Mouse (Mus musculus) heart, embryonic 15.5 days (tissue): Measurements from ENCODE around the gene Colq. TPM values are rescaled to one million over a fixed set of nuclear protein-coding genes. Genes with fewer than 3 reads are reported as not detected.

Experiments
- ATAC-seq: fragments of 200-750 bp; cut with Nextera tagmentation; replicated peaks from 2 replicates; pipeline ENCODE4 v1.8.0; 2017; ENCODE audit warnings: low read depth, moderate TSS enrichment; ENCODE audit not compliant: insufficient number of reproducible peaks, insufficient read depth, low FRiP score
- H3K27ac ChIP-seq: fragments of 300-500 bp; sonication (generic); 2 replicates; pipeline ENCODE4 v1.5.1; 2015; ENCODE audit warnings: mild to moderate bottlenecking, inconsistent platforms
- H3K27me3 ChIP-seq: fragments of 300-500 bp; sonication (generic); 2 replicates; pipeline ENCODE4 v1.6.1; 2015; ENCODE audit warnings: inconsistent platforms
- H3K36me3 ChIP-seq: fragments of 300-500 bp; sonication (generic); 2 replicates; pipeline ENCODE4 v1.6.1; 2015; ENCODE audit warnings: mild to moderate bottlenecking, inconsistent platforms
- H3K4me1 ChIP-seq: fragments of 300-500 bp; sonication (generic); replicated peaks from 2 replicates; pipeline ENCODE4 v1.6.1; 2015; ENCODE audit warnings: inconsistent platforms
- H3K4me2 ChIP-seq: fragments of 300-500 bp; sonication (generic); 2 replicates; pipeline ENCODE4 v1.6.1; 2015; ENCODE audit warnings: inconsistent platforms, mild to moderate bottlenecking, moderate library complexity
- H3K4me3 ChIP-seq: fragments of 300-500 bp; sonication (generic); 2 replicates; pipeline ENCODE4 v1.5.1; 2015; ENCODE audit warnings: mild to moderate bottlenecking, inconsistent platforms
- H3K9ac ChIP-seq: fragments of 300-500 bp; sonication (generic); 2 replicates; pipeline ENCODE4 v1.6.1; 2015; ENCODE audit warnings: mild to moderate bottlenecking, inconsistent platforms
- H3K9me3 ChIP-seq: fragments of 300-500 bp; sonication (generic); replicated peaks from 2 replicates; pipeline ENCODE4 v1.6.1; 2016; ENCODE audit warnings: inconsistent platforms
- WGBS: fragments of 180-500 bp; shearing (Covaris S2); methylation state at CpG from one replicate; pipeline ENCODE4 v1.1.7; 2015; ENCODE audit warnings: mixed read lengths; 5-methylcytosine and 5-hydroxymethylcytosine counted together
- polyA plus RNA-seq: library from polyadenylated mRNA; unstranded; fragments of >200 nt; fragmentation: Nextera tagmentation; extraction: Ambion mirVana; gene quantifications from 2 replicates; pipeline ENCODE4 v1.2.1, GENCODE M21; 2015

The Colq gene
- polyA plus RNA-seq, 1 experiment from 2014 or later = 11.1 TPM

DNA sequence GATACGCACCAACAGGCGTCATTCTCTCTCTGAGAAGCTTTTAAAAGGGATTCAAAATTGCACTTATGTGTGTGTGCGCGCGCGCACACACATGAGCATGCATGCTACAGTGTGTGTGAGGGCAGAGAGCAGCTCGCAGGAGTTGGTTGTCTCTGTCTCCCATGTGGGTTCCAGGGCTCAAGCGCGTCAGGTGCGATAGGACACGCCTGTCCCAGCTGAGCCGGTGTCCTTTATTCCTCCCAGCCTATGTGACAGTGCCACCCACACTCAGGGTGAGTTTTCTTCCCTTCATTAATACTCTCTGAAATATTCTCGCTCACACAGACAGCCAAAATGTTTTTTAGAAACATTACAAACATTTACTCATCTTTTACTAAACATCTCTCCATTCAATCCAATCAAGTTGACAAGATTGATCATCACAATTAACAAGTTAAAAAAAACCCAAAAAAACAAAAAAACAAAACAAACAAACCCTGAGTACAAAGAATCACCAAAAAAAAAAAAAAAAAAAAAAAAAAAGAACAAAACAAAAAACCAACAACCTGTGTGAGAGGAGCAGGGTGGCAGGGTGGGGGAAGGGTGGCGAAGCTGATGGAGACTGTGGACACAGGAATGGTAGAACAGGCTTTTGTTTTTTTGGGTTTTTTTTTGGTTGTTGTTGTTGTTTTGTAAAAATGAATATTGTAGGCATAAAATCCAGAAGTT is 10.9 kb upstream of the Colq start:
- Histone ChIP-seq H3K4me2 (no peak overlapping the region), H3K4me3 (no peak overlapping the region), H3K4me1 (no peaks in the 10 kb centered on the region), H3K36me3 (no peaks in the 10 kb centered on the region), H3K27ac (no peak overlapping the region), H3K27me3 (no peaks in the 10 kb centered on the region), H3K9me3 (no peaks in the 10 kb centered on the region), H3K9ac (no peak overlapping the region)
- no peak for ATAC-seq
- WGBS = 94% methylated on average over 14 of the region's 14 CpGs

DNA sequence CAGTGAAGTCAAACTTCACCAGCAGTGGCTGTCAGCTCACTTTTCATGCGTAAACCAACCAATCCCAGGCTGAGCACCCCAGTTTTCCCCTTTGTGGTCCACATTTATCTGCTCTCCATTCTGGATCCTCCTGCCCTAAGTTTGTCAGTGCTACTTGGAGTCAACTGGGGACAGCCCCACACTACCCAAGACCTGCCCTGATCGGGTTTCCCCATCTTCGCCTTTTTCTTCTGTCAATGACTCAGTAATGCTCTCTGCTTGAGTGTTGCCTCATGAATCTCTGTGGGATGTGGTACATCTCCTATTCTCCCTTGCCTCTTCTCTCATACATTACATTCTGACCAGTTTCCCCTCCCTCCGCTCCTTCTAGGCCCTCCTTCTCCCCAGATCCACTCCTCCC is 6.3 kb upstream of the Colq start:
- Histone ChIP-seq H3K4me2 (no peak overlapping the region), H3K9me3 (no peaks in the 10 kb centered on the region), H3K27me3 (no peaks in the 10 kb centered on the region), H3K4me1 (no peaks in the 10 kb centered on the region), H3K36me3 (no peaks in the 10 kb centered on the region), H3K9ac (no peak overlapping the region), H3K27ac (no peak overlapping the region), H3K4me3 (no peak overlapping the region)
- no peak for ATAC-seq
- WGBS = 93% methylated on average over 4 of the region's 4 CpGs

- ATAC-seq = no peak
- no peaks in the 10 kb centered on the region for H3K4me1 ChIP-seq
- no peak overlapping the region for H3K27ac ChIP-seq
- 73% methylated on average over 7 of the region's 7 CpGs for WGBS
- H3K4me2 ChIP-seq = no peak overlapping the region
- no peak overlapping the region for H3K4me3 ChIP-seq
- H3K27me3 ChIP-seq = no peaks in the 10 kb centered on the region
- H3K9me3 ChIP-seq = no peaks in the 10 kb centered on the region
- H3K9ac ChIP-seq = no peak overlapping the region
- no peaks in the 10 kb centered on the region for H3K36me3 ChIP-seq
These were observed 5.3 kb upstream of the Colq start for GRCm38 (mm10) chr14:31596408-31596807.

GRCm38 (mm10) chr14:31594693-31595092 is 3.5 kb upstream of the Colq start:
- Histone ChIP-seq H3K9me3 (no peaks in the 10 kb centered on the region), H3K4me2 (no peak overlapping the region), H3K4me1 (no peaks in the 10 kb centered on the region), H3K27me3 (no peaks in the 10 kb centered on the region), H3K9ac (no peak overlapping the region), H3K36me3 (no peaks in the 10 kb centered on the region), H3K27ac (no peak overlapping the region), H3K4me3 (no peak overlapping the region)
- WGBS = 55% methylated on average over 3 of the region's 3 CpGs
- ATAC-seq = no peak

DNA sequence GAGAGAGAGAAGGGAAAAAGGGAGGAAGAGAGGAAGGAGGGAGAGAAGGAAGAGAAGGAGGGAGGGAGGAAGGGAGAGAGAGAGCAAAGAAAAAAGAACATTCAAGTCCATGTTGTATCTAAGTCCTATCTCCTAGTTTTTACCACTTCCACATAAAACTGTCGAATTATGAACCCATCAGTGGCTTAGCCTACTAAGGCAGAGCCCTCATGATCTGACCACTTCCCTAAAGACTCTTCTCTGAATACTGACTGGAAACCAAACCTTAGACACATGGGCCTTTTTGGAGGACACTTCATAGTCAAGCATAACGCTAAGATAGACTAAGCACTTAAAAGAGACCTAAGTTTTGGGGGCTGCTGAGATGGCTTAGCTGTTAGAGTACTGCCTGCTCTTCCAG is 1.9 kb upstream of the Colq start:
- Histone ChIP-seq H3K36me3 (no peaks in the 10 kb centered on the region), H3K9me3 (no peaks in the 10 kb centered on the region), H3K27ac (no peak overlapping the region), H3K4me2 (no peak overlapping the region), H3K4me1 (no peaks in the 10 kb centered on the region), H3K9ac (no peak overlapping the region), H3K27me3 (no peaks in the 10 kb centered on the region), H3K4me3 (no peak overlapping the region)
- no peak for ATAC-seq
- WGBS = 68% methylated on average over 2 of the region's 2 CpGs

- Histone ChIP-seq H3K27me3 (no peaks in the 10 kb centered on the region), H3K36me3 (no peaks in the 10 kb centered on the region), H3K27ac (no peak overlapping the region), H3K4me2 (no peak overlapping the region), H3K4me1 (no peaks in the 10 kb centered on the region), H3K9me3 (no peaks in the 10 kb centered on the region), H3K4me3 (no peak overlapping the region), H3K9ac (no peak overlapping the region)
- 82% methylated on average over 8 of the region's 8 CpGs for WGBS
- ATAC-seq = no peak
These were observed 4.7 kb downstream of the Colq start for GRCm38 (mm10) chr14:31586451-31586850.

GRCm38 (mm10) chr14:31583082-31583481 is 8.1 kb downstream of the Colq start:
- ATAC-seq = no peak
- no peak overlapping the region for H3K27ac ChIP-seq
- no peaks in the 10 kb centered on the region for H3K27me3 ChIP-seq
- H3K4me1 ChIP-seq = peaks cover 5% of the 10 kb centered on the region
- H3K9ac ChIP-seq = no peak overlapping the region
- H3K4me3 ChIP-seq = no peak overlapping the region
- WGBS = 84% methylated on average over 9 of the region's 9 CpGs
- H3K36me3 ChIP-seq = no peaks in the 10 kb centered on the region
- no peaks in the 10 kb centered on the region for H3K9me3 ChIP-seq
- H3K4me2 ChIP-seq = no peak overlapping the region

- Histone ChIP-seq H3K36me3 (no peaks in the 10 kb centered on the region), H3K9ac (no peak overlapping the region), H3K4me1 (peaks cover 30% of the 10 kb centered on the region), H3K4me3 (no peak overlapping the region), H3K27ac (peak overlapping the region; percentile 69), H3K9me3 (no peaks in the 10 kb centered on the region), H3K4me2 (peak overlapping the region; percentile 62), H3K27me3 (no peaks in the 10 kb centered on the region)
- no peak for ATAC-seq
- 26% methylated on average over 9 of the region's 9 CpGs for WGBS
These were observed 13.0 kb downstream of the Colq start for GRCm38 (mm10) chr14:31577966-31578735.

GRCm38 (mm10) chr14:31576846-31577697 is 14.1 kb downstream of the Colq start:
- peak overlapping the region; percentile 46 for H3K4me3 ChIP-seq
- H3K27ac ChIP-seq = peak overlapping the region; percentile 69
- H3K4me2 ChIP-seq = peak overlapping the region; percentile 62
- WGBS = 11% methylated on average over 10 of the region's 10 CpGs
- H3K9ac ChIP-seq = peak overlapping the region; percentile 35
- no peaks in the 10 kb centered on the region for H3K27me3 ChIP-seq
- no peaks in the 10 kb centered on the region for H3K36me3 ChIP-seq
- peaks cover 33% of the 10 kb centered on the region for H3K4me1 ChIP-seq
- H3K9me3 ChIP-seq = no peaks in the 10 kb centered on the region
- 0 out of 2 replicates have a peak, but pooled peaks have one; percentile 48 for ATAC-seq

GRCm38 (mm10) chr14:31575866-31576265 is 15.3 kb downstream of the Colq start:
- WGBS = 53% methylated on average over 9 of the region's 9 CpGs
- ATAC-seq = no peak; the same call in 1 of the 2 replicates
- Histone ChIP-seq H3K4me2 (peak overlapping the region; percentile 62), H3K9ac (peak overlapping the region; percentile 35; the same call in 1 of the 2 replicates), H3K4me3 (peak overlapping the region; percentile 46), H3K27ac (peak overlapping the region; percentile 69), H3K4me1 (peaks cover 38% of the 10 kb centered on the region), H3K27me3 (no peaks in the 10 kb centered on the region), H3K9me3 (no peaks in the 10 kb centered on the region), H3K36me3 (no peaks in the 10 kb centered on the region)
